Mouse (Mus musculus) lung, postnatal 4 days (tissue): ENCODE data around the gene Arpc2.

Source experiments
- DNase-seq, 2 experiments: peaks; one replicate each; pipeline ENCODE4 v3.0.0; 2021

Arpc2 gene

GRCm38 (mm10) chr1:74303509-74304338 is 67.8 kb downstream of the Arpc2 start:
- peak; percentile 87 to 89 for DNase-seq

GRCm38 (mm10) chr1:74304339-74304790 is 68.5 kb downstream of the Arpc2 start:
- DNase-seq = peak; percentile 34 to 67

GRCm38 (mm10) chr1:74304946-74305345 is 69.1 kb downstream of the Arpc2 start:
- peak in 1 of 2 experiments; percentile 52 for DNase-seq

GRCm38 (mm10) chr1:74305522-74305921 is 69.6 kb downstream of the Arpc2 start, which contains the start of gene Tmbim1:
Tmbim1 (minus strand) TSS chr1:74305622.
- DNase-seq = no peak

- no peak for DNase-seq
Measured at GRCm38 (mm10) chr1:74307146-74307545, 71.3 kb downstream of the Arpc2 start.

GRCm38 (mm10) chr1:74308001-74308964 is 72.4 kb downstream of the Arpc2 start:
- no peak for DNase-seq

GRCm38 (mm10) chr1:74309767-74310166 is 73.9 kb downstream of the Arpc2 start:
- DNase-seq = peak in 1 of 2 experiments; percentile 61

GRCm38 (mm10) chr1:74313049-74313692 is 77.3 kb downstream of the Arpc2 start:
- peak in 1 of 2 experiments; percentile 77 for DNase-seq

- no peak for DNase-seq
Measured at GRCm38 (mm10) chr1:74314796-74315195, 78.9 kb downstream of the Arpc2 start.

GRCm38 (mm10) chr1:74316114-74316827 is 80.4 kb downstream of the Arpc2 start:
- DNase-seq = peak; percentile 47 to 77
